Mouse (Mus musculus): ENCODE data around the gene Lrmda.

GRCm38 (mm10) chr14:22354769-22355574 is 335.5 kb downstream of the Lrmda start:
- TF ChIP-seq CTCF (IDR thresholded peaks at IDR 0.05; ENCODE audit: extremely low read depth, insufficient read depth, low read length) (no peak), POLR2A (IDR thresholded peaks at IDR 0.05; ENCODE audit: extremely low read depth, insufficient read depth, low read length) (no peak)
